Mouse (Mus musculus) MEL (cell line): ENCODE results near the gene Fcgr3. TPM values are rescaled to one million over a fixed set of nuclear protein-coding genes. Genes with fewer than 3 reads are reported as not detected.

ENCODE experiments used
- DNase-seq: peaks from one replicate; pipeline ENCODE4 v3.0.0; 2011; ENCODE audit warnings: low read depth, low spot score
- H3K27ac ChIP-seq: 2 replicates; pipeline ENCODE4 v1.5.1; 2012; ENCODE audit warnings: low read depth, mild to moderate bottlenecking, control low read depth, low read length, moderate library complexity; ENCODE audit not compliant: control insufficient read depth
- H3K27me3 ChIP-seq, 2 experiments: fragments of 150-350 bp in 1 of 2; sonication (generic) in 1 of 2; 2 replicates each; pipeline ENCODE4 v1.6.1; 2012; ENCODE audit warnings: low read length in 2 of 2, mild to moderate bottlenecking in 2 of 2, improper control_type of control experiment in 1 of 2, moderate library complexity in 1 of 2; ENCODE audit not compliant: insufficient read depth in 2 of 2, control insufficient read depth in 1 of 2
- H3K36me3 ChIP-seq, 2 experiments: 2 replicates each; pipeline ENCODE4 v1.6.1; 2012 to 2014; ENCODE audit warnings: low read length in 2 of 2, improper control_type of control experiment in 1 of 2, inconsistent platforms in 1 of 2, mild to moderate bottlenecking in 1 of 2; ENCODE audit not compliant: insufficient read depth in 2 of 2, control insufficient read depth in 1 of 2
- H3K4me1 ChIP-seq, 2 experiments: fragments of 150-350 bp in 1 of 2; sonication (generic) in 1 of 2; 2 replicates each; pipeline ENCODE4 v1.6.1; 2012; ENCODE audit warnings: low read length in 2 of 2, improper control_type of control experiment in 1 of 2, mild to moderate bottlenecking in 1 of 2; ENCODE audit not compliant: insufficient read depth in 2 of 2, control insufficient read depth in 1 of 2
- H3K4me3 ChIP-seq, 2 experiments: fragments of 150-350 bp in 1 of 2; sonication (generic) in 1 of 2; 2 replicates each; pipeline ENCODE4 v1.5.1; 2012; ENCODE audit warnings: low read depth in 2 of 2, low read length in 2 of 2, mild to moderate bottlenecking in 2 of 2, moderate library complexity in 2 of 2, control low read depth in 1 of 2, improper control_type of control experiment in 1 of 2; ENCODE audit not compliant: control insufficient read depth in 1 of 2, insufficient read depth in 1 of 2
- H3K79me2 ChIP-seq: 2 replicates; pipeline ENCODE4 v1.6.1; 2012; ENCODE audit warnings: mild to moderate bottlenecking, low read length, moderate library complexity; ENCODE audit not compliant: control insufficient read depth, poor library complexity, insufficient read depth
- H3K9ac ChIP-seq: 2 replicates; pipeline ENCODE4 v1.6.1; 2012; ENCODE audit warnings: low read depth, mild to moderate bottlenecking, control low read depth, low read length, moderate library complexity; ENCODE audit not compliant: control insufficient read depth, poor library complexity, severe bottlenecking
- H3K9me3 ChIP-seq: fragments of 150-350 bp; sonication (generic); replicated peaks from 2 replicates; pipeline ENCODE4 v1.6.1; 2012; ENCODE audit warnings: mild to moderate bottlenecking, low read length, improper control_type of control experiment, moderate library complexity; ENCODE audit not compliant: insufficient read depth
- BHLHE40 ChIP-seq: IDR thresholded peaks from 2 replicates; pipeline ENCODE4 v1.6.1; 2012; ENCODE audit warnings: low read depth, mild to moderate bottlenecking, inconsistent platforms, low read length, improper control_type of control experiment, borderline replicate concordance
- CTCF ChIP-seq, 3 experiments: IDR thresholded peaks in 2 of 3; conservative IDR thresholded peaks in 1 of 3; 2 replicates each; pipeline ENCODE4 v1.5.1; 2011 to 2012; ENCODE audit warnings: low read length in 3 of 3, low read depth in 2 of 3, mild to moderate bottlenecking in 2 of 3, improper control_type of control experiment in 1 of 3, inconsistent platforms in 1 of 3, mixed read lengths in 1 of 3, moderate library complexity in 1 of 3; ENCODE audit not compliant: control insufficient read depth in 1 of 3, insufficient read depth in 1 of 3, poor library complexity in 1 of 3, severe bottlenecking in 1 of 3
- GABPA ChIP-seq: IDR thresholded peaks from 2 replicates; pipeline ENCODE4 v1.6.1; 2012; ENCODE audit warnings: low read depth, mild to moderate bottlenecking, inconsistent platforms, low read length, improper control_type of control experiment, moderate library complexity
- GATA1 ChIP-seq: IDR thresholded peaks from 2 replicates; pipeline ENCODE4 v1.6.1; 2011; ENCODE audit warnings: low read depth, low read length, improper control_type of control experiment
- HCFC1 ChIP-seq: IDR thresholded peaks from 2 replicates; pipeline ENCODE4 v1.6.1; 2012; ENCODE audit warnings: low read depth, mild to moderate bottlenecking, inconsistent platforms, low read length, improper control_type of control experiment, moderate library complexity
- JUND ChIP-seq: IDR thresholded peaks from 2 replicates; pipeline ENCODE4 v1.6.1; 2011; ENCODE audit warnings: low read depth, mild to moderate bottlenecking, improper control_type of control experiment, low read length
- MAFK ChIP-seq: IDR thresholded peaks from 2 replicates; pipeline ENCODE4 v1.6.1; 2011; ENCODE audit warnings: low read depth, mild to moderate bottlenecking, low read length, improper control_type of control experiment, borderline replicate concordance
- MAX ChIP-seq: IDR thresholded peaks from 2 replicates; pipeline ENCODE4 v1.6.1; 2011; ENCODE audit warnings: low read length, improper control_type of control experiment
- MAZ ChIP-seq: IDR thresholded peaks from 2 replicates; pipeline ENCODE4 v1.6.1; 2012; ENCODE audit warnings: low read depth, mild to moderate bottlenecking, inconsistent platforms, low read length, improper control_type of control experiment
- MXI1 ChIP-seq: IDR thresholded peaks from 2 replicates; pipeline ENCODE4 v1.6.1; 2011; ENCODE audit warnings: mild to moderate bottlenecking, low read depth, low read length, improper control_type of control experiment
- MYB ChIP-seq: IDR thresholded peaks from 2 replicates; pipeline ENCODE4 v1.6.1; 2011; ENCODE audit warnings: mild to moderate bottlenecking, low read depth, low read length, improper control_type of control experiment
- NELFE ChIP-seq: IDR thresholded peaks from 2 replicates; pipeline ENCODE4 v1.6.1; 2011; ENCODE audit warnings: low read depth, low read length, improper control_type of control experiment
- POLR2AphosphoS2 ChIP-seq: IDR thresholded peaks from 2 replicates; pipeline ENCODE4 v1.6.1; 2011; ENCODE audit warnings: low read length, improper control_type of control experiment
- POLR2AphosphoS5 ChIP-seq: IDR thresholded peaks from 2 replicates; pipeline ENCODE4 v1.6.1; 2012; ENCODE audit warnings: low read depth, borderline replicate concordance, mild to moderate bottlenecking, inconsistent platforms, low read length, moderate library complexity, mixed read lengths
- RAD21 ChIP-seq: IDR thresholded peaks from 2 replicates; pipeline ENCODE4 v1.6.1; 2011; ENCODE audit warnings: mild to moderate bottlenecking, low read depth, low read length, improper control_type of control experiment
- TBP ChIP-seq: IDR thresholded peaks from 2 replicates; pipeline ENCODE4 v1.8.0; 2011; ENCODE audit warnings: low read depth, low read length, improper control_type of control experiment
- TCF12 ChIP-seq: IDR thresholded peaks from 2 replicates; pipeline ENCODE4 v1.6.1; 2014; ENCODE audit warnings: low read depth, mild to moderate bottlenecking, inconsistent platforms, low read length, improper control_type of control experiment, moderate library complexity
- USF1 ChIP-seq: IDR thresholded peaks from 2 replicates; pipeline ENCODE4 v1.6.1; 2014; ENCODE audit warnings: low read depth, mild to moderate bottlenecking, inconsistent platforms, low read length, improper control_type of control experiment, moderate library complexity
- ZKSCAN1 ChIP-seq: IDR thresholded peaks from 2 replicates; pipeline ENCODE4 v1.6.1; 2012; ENCODE audit warnings: low read depth, mild to moderate bottlenecking, inconsistent platforms, low read length, improper control_type of control experiment, moderate library complexity
- ZNF384 ChIP-seq: IDR thresholded peaks from 2 replicates; pipeline ENCODE4 v1.6.1; 2012; ENCODE audit warnings: low read depth, mild to moderate bottlenecking, inconsistent platforms, low read length, improper control_type of control experiment
- polyA plus RNA-seq, 2 experiments: library from polyadenylated mRNA; stranded (reverse) in 1 of 2; unstranded in 1 of 2; fragments of >175 nt in 1 of 2; fragments of >200 nt in 1 of 2; gene quantifications; 2 replicates each; pipeline versions ENCODE4 v1.2.1 to v1.2.4; 2012; ENCODE audit warnings: low replicate concordance in 2 of 2, low read depth in 1 of 2; ENCODE audit not compliant: insufficient read length in 2 of 2, insufficient read depth in 1 of 2, missing spikeins in 1 of 2
- total RNA-seq: library from RNA; depleted of rRNA; stranded (reverse); fragments of 300-350 nt; gene quantifications from 2 replicates; pipeline ENCODE4 v1.2.3, GENCODE M21; 2012

The Fcgr3 gene
- total and polyA plus RNA-seq, 3 experiments: 0.39 to 6.1 TPM; not detected in 1

DNA sequence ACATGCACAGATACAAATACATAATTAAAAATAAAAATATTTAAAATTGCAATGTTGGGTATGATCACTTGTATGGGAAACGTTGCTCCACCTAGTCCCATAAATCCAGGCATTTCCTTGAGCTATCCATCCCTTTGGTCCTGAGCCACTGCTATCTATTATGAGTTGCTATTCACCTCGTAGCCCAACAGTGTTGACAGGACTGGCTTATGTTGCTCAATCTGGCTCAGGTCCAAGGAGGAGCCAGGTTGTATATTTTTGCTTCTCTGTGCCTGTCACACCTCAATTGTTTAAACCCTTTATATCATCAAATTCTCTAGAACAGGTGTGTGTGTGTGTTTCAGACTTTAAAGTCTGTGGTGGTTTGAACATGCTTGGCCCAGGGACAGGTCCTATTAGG is 26.0 kb upstream of the Fcgr3 start:
- no peaks in the 10 kb centered on the region for H3K9me3 ChIP-seq
- no peaks in the 10 kb centered on the region for H3K27me3 ChIP-seq
- H3K9ac ChIP-seq: no peak overlapping the region
- peaks cover 0 to 8% of the 10 kb centered on the region in 2 experiments; a peak in 2 of 4 replicates for H3K36me3 ChIP-seq
- no peaks in the 10 kb centered on the region for H3K79me2 ChIP-seq
- TF ChIP-seq RAD21 (no peak), NELFE (no peak), POLR2AphosphoS5 (no peak), HCFC1 (no peak), TCF12 (no peak), CTCF (IDR thresholded peaks at IDR 0.05 in 2 of 3, conservative IDR thresholded peaks at IDR 0.05 in 1 of 3; ENCODE audit: control insufficient read depth in 1 of 3, insufficient read depth in 1 of 3, low read depth in 2 of 3, low read length in 3 of 3, poor library complexity in 1 of 3, severe bottlenecking in 1 of 3) (no peak), MAFK (no peak), POLR2AphosphoS2 (no peak), MAZ (no peak), BHLHE40 (no peak), GATA1 (no peak)
- TF ChIP-seq, all 39 proteins: peak for 0
- no peak for DNase-seq
- no peak overlapping the region for H3K4me3 ChIP-seq
- H3K27ac ChIP-seq: no peak overlapping the region
- no peaks in the 10 kb centered on the region; a peak in 1 of 4 replicates for H3K4me1 ChIP-seq

DNA sequence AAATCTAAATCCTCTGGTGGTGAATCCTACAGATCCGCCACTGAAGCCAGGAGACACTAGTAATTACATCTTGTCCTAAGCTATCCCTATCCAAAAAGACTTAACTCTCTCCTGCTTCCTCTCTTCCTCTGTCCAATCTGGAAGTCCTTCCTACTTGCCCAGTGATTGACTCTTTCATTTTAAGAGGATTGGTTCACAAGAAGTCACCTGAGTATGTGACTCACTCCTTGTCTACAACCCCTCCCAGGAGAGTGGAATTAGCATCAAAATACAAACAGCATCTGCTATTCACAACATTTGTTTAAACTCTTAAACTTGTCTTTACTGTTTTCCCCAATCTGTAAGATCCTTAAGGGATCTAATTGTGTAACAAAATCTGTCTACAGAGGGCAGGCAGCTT is 25.2 kb upstream of the Fcgr3 start:
- Histone ChIP-seq H3K79me2 (no peaks in the 10 kb centered on the region), H3K9ac (no peak overlapping the region), H3K27me3 (no peaks in the 10 kb centered on the region), H3K36me3 (peaks cover 0 to 8% of the 10 kb centered on the region in 2 experiments; a peak in 2 of 4 replicates), H3K9me3 (no peaks in the 10 kb centered on the region), H3K4me3 (no peak overlapping the region), H3K4me1 (no peaks in the 10 kb centered on the region; a peak in 1 of 4 replicates), H3K27ac (no peak overlapping the region)
- no peak for TF ChIP-seq USF1
- no peak for TF ChIP-seq GABPA
- no peak for TF ChIP-seq MAX
- TF ChIP-seq ZNF384: no peak
- TF ChIP-seq JUND: no peak
- no peak for TF ChIP-seq MXI1
- TF ChIP-seq TBP: no peak
- TF ChIP-seq MYB: no peak
- TF ChIP-seq ZKSCAN1: no peak
- DNase-seq: no peak
